Mouse (Mus musculus): Measurements from ENCODE around the gene Ctcfl. TPM values are rescaled to one million over a fixed set of nuclear protein-coding genes. Genes with fewer than 3 reads are reported as not detected.

The Ctcfl gene
- total and polyA plus RNA-seq, 2 experiments: 0.10 to 0.46 TPM

GRCm38 (mm10) chr2:173152436-173153151 is 33.3 kb upstream of the Ctcfl start, which contains the start of gene Pck1:
Gene Pck1 (plus strand): TSS chr2:173153048.
- H3K27ac ChIP-seq (replicated peaks; ENCODE audit: insufficient read depth, low read depth, low read length): peak within 1 kb of the TSS; percentile 93
- WGBS: 14% methylated on average over 13 of the region's 13 CpGs
- peak; percentile 93; the same call in 1 of the 2 replicates for TF ChIP-seq POLR2A (IDR thresholded peaks at IDR 0.05; ENCODE audit: extremely low read depth, insufficient read depth, low read length)
- TF ChIP-seq CTCF (IDR thresholded peaks at IDR 0.05; ENCODE audit: low read depth, low read length): no peak
- peak; percentile 100 for DNase-seq (ENCODE audit: extremely low read depth, low read depth, low spot score)
- H3K36me3 ChIP-seq (ENCODE audit: control insufficient read depth, insufficient read depth, low read length): peaks cover 32% of the 10 kb centered on the region
- peak within 1 kb of the TSS; percentile 60 for H3K4me3 ChIP-seq (ENCODE audit: insufficient read depth, low read depth, low read length)
- H3K79me2 ChIP-seq (ENCODE audit: control insufficient read depth, insufficient read depth, low read length): no peaks in the 10 kb centered on the region; the same call in 1 of the 2 replicates
- peaks cover 25% of the 10 kb centered on the region for H3K4me1 ChIP-seq (ENCODE audit: control insufficient read depth, insufficient read depth, low read length)
- peak within 1 kb of the TSS; percentile 73 for H3K9ac ChIP-seq (ENCODE audit: low read depth, low read length)
- no peaks in the 10 kb centered on the region for H3K27me3 ChIP-seq (ENCODE audit: control insufficient read depth, insufficient read depth, low read length)

DNA sequence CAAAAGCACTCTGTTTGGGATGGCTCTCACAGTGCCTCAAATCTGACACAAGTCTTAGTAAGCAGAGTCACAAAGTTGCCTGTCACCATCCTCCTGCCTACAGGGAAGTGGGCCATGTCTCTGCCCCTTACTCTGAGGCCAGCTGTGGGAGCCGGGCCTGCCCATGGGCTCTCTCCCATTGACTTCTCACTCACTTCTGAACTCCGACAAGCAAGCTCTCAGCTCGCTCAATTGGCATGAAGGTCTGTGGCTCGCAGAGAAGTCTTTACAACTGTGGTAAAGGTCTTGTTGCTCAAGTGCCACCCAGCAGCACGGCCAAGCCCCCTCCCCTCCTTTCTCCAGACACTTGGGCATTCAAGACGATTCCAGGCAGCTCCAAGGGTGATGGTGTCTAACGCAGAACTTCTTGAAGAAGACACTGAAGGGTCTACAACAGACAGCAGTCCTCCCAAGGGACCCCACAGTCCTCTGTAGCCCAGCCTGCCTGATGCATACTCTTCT is 32.5 kb upstream of the Ctcfl start:
- Histone ChIP-seq H3K4me1 (ENCODE audit: control insufficient read depth, insufficient read depth, low read length) (peaks cover 32% of the 10 kb centered on the region), H3K9ac (ENCODE audit: low read depth, low read length) (peak overlapping the region; percentile 52), H3K4me3 (ENCODE audit: insufficient read depth, low read depth, low read length) (no peak overlapping the region), H3K79me2 (ENCODE audit: control insufficient read depth, insufficient read depth, low read length) (no peaks in the 10 kb centered on the region; the same call in 1 of the 2 replicates), H3K27ac (replicated peaks; ENCODE audit: insufficient read depth, low read depth, low read length) (peak overlapping the region; percentile 93), H3K36me3 (ENCODE audit: control insufficient read depth, insufficient read depth, low read length) (peaks cover 25% of the 10 kb centered on the region), H3K27me3 (ENCODE audit: control insufficient read depth, insufficient read depth, low read length) (no peaks in the 10 kb centered on the region)
- DNase-seq (ENCODE audit: extremely low read depth, low read depth, low spot score): peak; percentile 53
- 45% methylated on average over 7 of the region's 7 CpGs for WGBS
- no peak for TF ChIP-seq CTCF (IDR thresholded peaks at IDR 0.05; ENCODE audit: low read depth, low read length)
- no peak for TF ChIP-seq POLR2A (IDR thresholded peaks at IDR 0.05; ENCODE audit: extremely low read depth, insufficient read depth, low read length)

GRCm38 (mm10) chr2:173151352-173151751 is 32.0 kb upstream of the Ctcfl start:
- WGBS: 56% methylated on average over 5 of the region's 5 CpGs
- H3K9ac ChIP-seq (ENCODE audit: low read depth, low read length): peak overlapping the region; percentile 52
- H3K27me3 ChIP-seq (ENCODE audit: control insufficient read depth, insufficient read depth, low read length): no peaks in the 10 kb centered on the region
- peak overlapping the region; percentile 93 for H3K27ac ChIP-seq (replicated peaks; ENCODE audit: insufficient read depth, low read depth, low read length)
- no peaks in the 10 kb centered on the region; the same call in 1 of the 2 replicates for H3K79me2 ChIP-seq (ENCODE audit: control insufficient read depth, insufficient read depth, low read length)
- TF ChIP-seq POLR2A (IDR thresholded peaks at IDR 0.05; ENCODE audit: extremely low read depth, insufficient read depth, low read length) (no peak), CTCF (IDR thresholded peaks at IDR 0.05; ENCODE audit: low read depth, low read length) (no peak)
- DNase-seq (ENCODE audit: extremely low read depth, low read depth, low spot score): no peak
- H3K4me3 ChIP-seq (ENCODE audit: insufficient read depth, low read depth, low read length): no peak overlapping the region
- H3K4me1 ChIP-seq (ENCODE audit: control insufficient read depth, insufficient read depth, low read length): peaks cover 32% of the 10 kb centered on the region
- peaks cover 22% of the 10 kb centered on the region; the same call in 1 of the 2 replicates for H3K36me3 ChIP-seq (ENCODE audit: control insufficient read depth, insufficient read depth, low read length)

DNA sequence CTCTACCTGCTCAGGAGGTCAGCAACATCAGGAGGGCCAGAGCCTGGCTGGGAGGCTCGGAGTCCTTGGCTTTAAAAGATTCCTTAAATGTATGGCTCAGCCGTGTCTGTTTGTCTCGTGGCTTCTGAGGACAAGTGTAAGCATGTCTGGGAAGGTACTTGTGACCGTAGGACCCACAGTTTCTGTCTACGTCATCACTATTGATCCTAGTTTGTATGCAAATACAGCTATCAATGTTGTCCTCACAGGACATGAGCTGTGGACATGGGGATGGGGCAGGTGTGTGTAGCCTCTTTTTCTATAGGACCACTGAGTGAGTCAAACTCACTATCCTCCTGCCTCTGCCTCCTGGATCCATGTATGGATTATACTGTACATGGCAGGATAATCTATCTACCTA is 28.7 kb upstream of the Ctcfl start:
- H3K36me3 ChIP-seq (ENCODE audit: control insufficient read depth, insufficient read depth, low read length): no peaks in the 10 kb centered on the region
- H3K79me2 ChIP-seq (ENCODE audit: control insufficient read depth, insufficient read depth, low read length): no peaks in the 10 kb centered on the region
- peak overlapping the region; percentile 71 for H3K9ac ChIP-seq (ENCODE audit: low read depth, low read length)
- H3K27ac ChIP-seq (replicated peaks; ENCODE audit: insufficient read depth, low read depth, low read length): peak overlapping the region; percentile 93
- 24% methylated on average over 5 of the region's 5 CpGs for WGBS
- peaks cover 58% of the 10 kb centered on the region for H3K4me1 ChIP-seq (ENCODE audit: control insufficient read depth, insufficient read depth, low read length)
- H3K27me3 ChIP-seq (ENCODE audit: control insufficient read depth, insufficient read depth, low read length): no peaks in the 10 kb centered on the region
- H3K4me3 ChIP-seq (ENCODE audit: insufficient read depth, low read depth, low read length): no peak overlapping the region
- peak; percentile 97 for DNase-seq (ENCODE audit: extremely low read depth, low read depth, low spot score)
- TF ChIP-seq CTCF (IDR thresholded peaks at IDR 0.05; ENCODE audit: low read depth, low read length) (no peak), POLR2A (IDR thresholded peaks at IDR 0.05; ENCODE audit: extremely low read depth, insufficient read depth, low read length) (no peak)

GRCm38 (mm10) chr2:173146728-173147127 is 27.4 kb upstream of the Ctcfl start:
- Histone ChIP-seq H3K9ac (ENCODE audit: low read depth, low read length) (peak overlapping the region; percentile 71), H3K79me2 (ENCODE audit: control insufficient read depth, insufficient read depth, low read length) (no peaks in the 10 kb centered on the region), H3K4me1 (ENCODE audit: control insufficient read depth, insufficient read depth, low read length) (peaks cover 53% of the 10 kb centered on the region), H3K27me3 (ENCODE audit: control insufficient read depth, insufficient read depth, low read length) (no peaks in the 10 kb centered on the region), H3K36me3 (ENCODE audit: control insufficient read depth, insufficient read depth, low read length) (no peaks in the 10 kb centered on the region), H3K4me3 (ENCODE audit: insufficient read depth, low read depth, low read length) (no peak overlapping the region; the same call in 1 of the 2 replicates), H3K27ac (replicated peaks; ENCODE audit: insufficient read depth, low read depth, low read length) (peak overlapping the region; percentile 94)
- DNase-seq (ENCODE audit: extremely low read depth, low read depth, low spot score): peak; percentile 99
- WGBS: 16% methylated on average over 6 of the region's 6 CpGs
- TF ChIP-seq POLR2A (IDR thresholded peaks at IDR 0.05; ENCODE audit: extremely low read depth, insufficient read depth, low read length) (no peak), CTCF (IDR thresholded peaks at IDR 0.05; ENCODE audit: low read depth, low read length) (no peak)

DNA sequence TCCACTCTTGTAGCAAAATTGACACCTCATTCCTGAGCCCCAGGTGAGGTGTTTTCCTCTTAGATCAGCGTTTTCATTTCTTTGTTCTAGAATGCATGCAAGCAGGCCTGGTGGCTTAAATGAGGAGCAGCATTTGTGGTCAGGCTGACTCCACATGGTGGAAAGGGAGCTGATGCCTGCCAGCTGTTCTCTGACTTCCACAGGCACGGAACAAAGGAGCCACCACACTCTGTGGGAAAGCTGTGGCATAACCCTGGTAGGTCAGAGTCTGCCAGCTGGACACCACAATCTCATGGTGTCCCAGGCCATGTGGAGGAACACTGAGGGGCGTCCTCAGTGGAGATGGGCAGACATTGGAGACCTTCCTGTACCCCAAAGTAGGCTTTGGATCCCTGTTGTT is 26.5 kb upstream of the Ctcfl start:
- no peak for TF ChIP-seq POLR2A (IDR thresholded peaks at IDR 0.05; ENCODE audit: extremely low read depth, insufficient read depth, low read length)
- TF ChIP-seq CTCF (IDR thresholded peaks at IDR 0.05; ENCODE audit: low read depth, low read length): no peak
- Histone ChIP-seq H3K4me3 (ENCODE audit: insufficient read depth, low read depth, low read length) (no peak overlapping the region), H3K27ac (replicated peaks; ENCODE audit: insufficient read depth, low read depth, low read length) (peak overlapping the region; percentile 94), H3K27me3 (ENCODE audit: control insufficient read depth, insufficient read depth, low read length) (no peaks in the 10 kb centered on the region), H3K36me3 (ENCODE audit: control insufficient read depth, insufficient read depth, low read length) (no peaks in the 10 kb centered on the region), H3K9ac (ENCODE audit: low read depth, low read length) (peak overlapping the region; percentile 80), H3K79me2 (ENCODE audit: control insufficient read depth, insufficient read depth, low read length) (no peaks in the 10 kb centered on the region), H3K4me1 (ENCODE audit: control insufficient read depth, insufficient read depth, low read length) (peaks cover 49% of the 10 kb centered on the region)
- DNase-seq (ENCODE audit: extremely low read depth, low read depth, low spot score): peak; percentile 76
- 29% methylated on average over 3 of the region's 3 CpGs for WGBS

Measured in liver, adult 2 months (tissue).